Mouse (Mus musculus) cortical plate, adult 2 months (tissue): ENCODE measurements at regions not wholly inside any gene's neighbourhood (a gene's known extent, or its start where the extent isn't known, plus 50 kb on each side); places are given as distances from the start of the nearest gene placed in this dataset.

Experiments used
- CTCF ChIP-seq: fragments of 200-500 bp; IDR thresholded peaks from 2 replicates; pipeline ENCODE4 v1.5.1; 2011; ENCODE audit warnings: mild to moderate bottlenecking, control low read depth, low read length; ENCODE audit not compliant: insufficient read depth; ENCODE audit errors: extremely low read depth
- POLR2A ChIP-seq: fragments of 200-500 bp; IDR thresholded peaks from 2 replicates; pipeline ENCODE4 v1.6.1; 2011; ENCODE audit warnings: mild to moderate bottlenecking, low read length, control low read depth; ENCODE audit not compliant: insufficient read depth; ENCODE audit errors: extremely low read depth

- TF ChIP-seq CTCF, result no peak
- TF ChIP-seq POLR2A, result no peak
Observed at GRCm38 (mm10) chr15:62043617-62044392, 1121.0 kb upstream of the A1bg start.
